Mouse (Mus musculus): ENCODE results near the gene Tiam2. TPM values are rescaled to one million over a fixed set of nuclear protein-coding genes. Genes with fewer than 3 reads are reported as not detected.

Tiam2 gene
- total and polyA plus RNA-seq, 3 experiments = 5.9 to 9.5 (median 9.4) TPM

DNA sequence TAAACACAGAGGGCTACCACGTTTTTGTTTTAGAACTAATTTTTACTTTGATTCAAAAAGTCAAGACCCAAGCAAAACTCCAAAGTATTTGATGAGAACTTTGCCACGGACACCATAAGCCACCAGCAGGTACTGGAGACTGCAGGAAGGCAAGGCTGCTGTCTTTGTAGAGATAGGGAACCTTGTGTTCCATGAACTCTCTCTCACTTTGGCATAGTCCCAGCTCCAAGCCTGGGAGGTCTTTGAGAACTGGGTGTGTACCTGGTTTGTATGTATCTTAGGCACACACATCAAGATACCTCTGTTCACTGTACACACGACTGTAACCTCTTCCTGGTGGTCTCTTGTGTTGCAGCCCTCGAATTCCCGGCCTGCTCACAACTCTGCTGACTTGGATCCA is 187.9 kb downstream of the Tiam2 start:
- no peak for DNase-seq (ENCODE audit: extremely low read depth)
- dilution Hi-C loops (cut with MboI; ENCODE audit: extremely low pct_ligation_motif_present, extremely low pct_unique_long_range_greater_than_20kb, low sequenced_read_pairs) (no loop called here), in situ Hi-C loops (cut with MboI; ENCODE audit: low pct_ligation_motif_present, low pct_unique_long_range_greater_than_20kb, low sequenced_read_pairs) (no loop called here)
- Histone ChIP-seq H3K79me2 (replicated peaks; ENCODE audit: control insufficient read depth, extremely low read depth, insufficient read depth, poor library complexity, severe bottlenecking) (no peaks in the 10 kb centered on the region), H3K9me3 (replicated peaks; ENCODE audit: low read length) (no peaks in the 10 kb centered on the region), H3K4me1 (ENCODE audit: control insufficient read depth in 1 of 2, insufficient read depth in 2 of 2) (no peaks in the 10 kb centered on the region), H3K27ac (ENCODE audit: insufficient read depth, low read depth) (no peak overlapping the region), H3K4me3 (replicated peaks in 1 of 3; ENCODE audit: low read depth in 2 of 3, low read length in 2 of 3, poor library complexity in 1 of 3) (no peak overlapping the region), H3K4me2 (ENCODE audit: insufficient read depth, low read depth, poor library complexity, severe bottlenecking) (no peak overlapping the region), H3K27me3 (replicated peaks) (no peaks in the 10 kb centered on the region), H3K36me3 (replicated peaks in 1 of 2; ENCODE audit: control insufficient read depth in 1 of 2, insufficient read depth in 1 of 2, low read length in 1 of 2) (peaks cover 47 to 88% of the 10 kb centered on the region in 2 experiments), H3K9ac (ENCODE audit: insufficient read depth, low read depth) (no peak overlapping the region)
- no peak for TF ChIP-seq USF1 (IDR thresholded peaks at IDR 0.05; ENCODE audit: low read depth, low read length)
- no peak for TF ChIP-seq ZKSCAN1 (IDR thresholded peaks at IDR 0.05; ENCODE audit: borderline replicate concordance, low read depth, low read length)
- no peak for TF ChIP-seq HCFC1 (IDR thresholded peaks at IDR 0.05; ENCODE audit: low read depth, low read length)
- TF ChIP-seq SMC3 (IDR thresholded peaks at IDR 0.05; ENCODE audit: low read depth, low read length) = no peak
- no peak for TF ChIP-seq MAZ (IDR thresholded peaks at IDR 0.05; ENCODE audit: low read depth, low read length)
- TF ChIP-seq CHD1 (IDR thresholded peaks at IDR 0.05; ENCODE audit: low read depth, low read length) = no peak
- no peak for TF ChIP-seq ETS1 (conservative IDR thresholded peaks at IDR 0.05; ENCODE audit: low read depth, low read length)
- no peak for TF ChIP-seq IRF4 (IDR thresholded peaks at IDR 0.05; ENCODE audit: low read depth, low read length)

DNA sequence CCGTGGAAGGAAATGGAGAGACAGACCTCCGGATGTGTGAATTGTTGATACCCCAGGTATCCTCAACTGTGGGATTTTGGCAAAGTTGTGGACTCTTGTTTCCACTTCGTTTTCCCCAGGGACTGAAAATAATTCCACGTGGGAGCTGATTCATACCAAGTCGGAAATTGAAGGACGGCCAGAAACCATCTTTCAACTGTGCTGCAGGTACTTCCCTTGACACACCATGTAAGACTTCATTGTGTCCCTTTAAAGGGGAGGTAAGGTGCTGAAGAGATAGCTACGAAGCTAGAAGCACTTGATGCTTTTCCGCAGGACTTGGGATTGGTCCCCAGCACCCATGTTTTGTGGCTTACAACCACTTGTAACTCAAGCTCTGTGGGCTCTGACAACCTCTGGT is 189.5 kb downstream of the Tiam2 start:
- H3K9me3 ChIP-seq (replicated peaks; ENCODE audit: low read length) = no peaks in the 10 kb centered on the region

More for the DNA sequence above, 189.5 kb downstream of the Tiam2 start:
- dilution Hi-C loops (cut with MboI; ENCODE audit: extremely low pct_ligation_motif_present, extremely low pct_unique_long_range_greater_than_20kb, low sequenced_read_pairs) (no loop called here), in situ Hi-C loops (cut with MboI; ENCODE audit: low pct_ligation_motif_present, low pct_unique_long_range_greater_than_20kb, low sequenced_read_pairs) (no loop called here)
- no peaks in the 10 kb centered on the region for H3K4me1 ChIP-seq (ENCODE audit: control insufficient read depth in 1 of 2, insufficient read depth in 2 of 2)
- H3K36me3 ChIP-seq (replicated peaks in 1 of 2; ENCODE audit: control insufficient read depth in 1 of 2, insufficient read depth in 1 of 2, low read length in 1 of 2) = peaks cover 42 to 85% of the 10 kb centered on the region in 2 experiments
- H3K9ac ChIP-seq (ENCODE audit: insufficient read depth, low read depth) = no peak overlapping the region
- H3K79me2 ChIP-seq (replicated peaks; ENCODE audit: control insufficient read depth, extremely low read depth, insufficient read depth, poor library complexity, severe bottlenecking) = no peaks in the 10 kb centered on the region
- DNase-seq (ENCODE audit: extremely low read depth) = no peak
- H3K4me2 ChIP-seq (ENCODE audit: insufficient read depth, low read depth, poor library complexity, severe bottlenecking) = no peak overlapping the region
- no peaks in the 10 kb centered on the region for H3K27me3 ChIP-seq (replicated peaks)
- no peak overlapping the region for H3K27ac ChIP-seq (ENCODE audit: insufficient read depth, low read depth)
- no peak overlapping the region for H3K4me3 ChIP-seq (replicated peaks in 1 of 3; ENCODE audit: low read depth in 2 of 3, low read length in 2 of 3, poor library complexity in 1 of 3)
- no peak for TF ChIP-seq HCFC1 (IDR thresholded peaks at IDR 0.05; ENCODE audit: low read depth, low read length)
- no peak for TF ChIP-seq MAX (IDR thresholded peaks at IDR 0.05; ENCODE audit: low read length)
- no peak for TF ChIP-seq GABPA (IDR thresholded peaks at IDR 0.05; ENCODE audit: insufficient replicate concordance, low read depth, low read length)
- no peak for TF ChIP-seq ZC3H11A (IDR thresholded peaks at IDR 0.05; ENCODE audit: low read depth, low read length)
- TF ChIP-seq CTCF (conservative IDR thresholded peaks at IDR 0.05 in 1 of 2, IDR thresholded peaks at IDR 0.05 in 1 of 2; ENCODE audit: low read depth in 2 of 2, low read length in 2 of 2) = no peak
- no peak for TF ChIP-seq ZKSCAN1 (IDR thresholded peaks at IDR 0.05; ENCODE audit: borderline replicate concordance, low read depth, low read length)
- TF ChIP-seq IRF4 (IDR thresholded peaks at IDR 0.05; ENCODE audit: low read depth, low read length) = no peak
- TF ChIP-seq SIN3A (IDR thresholded peaks at IDR 0.05; ENCODE audit: low read length) = no peak
- no peak for TF ChIP-seq MXI1 (IDR thresholded peaks at IDR 0.05; ENCODE audit: low read depth, low read length)
- no peak for TF ChIP-seq ELF1 (IDR thresholded peaks at IDR 0.05; ENCODE audit: low read depth, low read length)
- no peak for TF ChIP-seq KAT2A (IDR thresholded peaks at IDR 0.05; ENCODE audit: insufficient replicate concordance, low read length)
- no peak for TF ChIP-seq ZNF384 (IDR thresholded peaks at IDR 0.05; ENCODE audit: low read depth, low read length)
- no peak for TF ChIP-seq USF1 (IDR thresholded peaks at IDR 0.05; ENCODE audit: low read depth, low read length)
- TF ChIP-seq BHLHE40 (IDR thresholded peaks at IDR 0.05; ENCODE audit: low read depth, low read length) = no peak
- TF ChIP-seq MAZ (IDR thresholded peaks at IDR 0.05; ENCODE audit: low read depth, low read length) = no peak
- no peak for TF ChIP-seq TBP (conservative IDR thresholded peaks at IDR 0.05; ENCODE audit: low read depth, low read length)
- TF ChIP-seq POLR2AphosphoS2 (IDR thresholded peaks at IDR 0.05; ENCODE audit: low read depth, low read length) = no peak
- no peak for TF ChIP-seq UBTF (IDR thresholded peaks at IDR 0.05; ENCODE audit: low read depth, low read length)
